In the genomic region with DNA sequence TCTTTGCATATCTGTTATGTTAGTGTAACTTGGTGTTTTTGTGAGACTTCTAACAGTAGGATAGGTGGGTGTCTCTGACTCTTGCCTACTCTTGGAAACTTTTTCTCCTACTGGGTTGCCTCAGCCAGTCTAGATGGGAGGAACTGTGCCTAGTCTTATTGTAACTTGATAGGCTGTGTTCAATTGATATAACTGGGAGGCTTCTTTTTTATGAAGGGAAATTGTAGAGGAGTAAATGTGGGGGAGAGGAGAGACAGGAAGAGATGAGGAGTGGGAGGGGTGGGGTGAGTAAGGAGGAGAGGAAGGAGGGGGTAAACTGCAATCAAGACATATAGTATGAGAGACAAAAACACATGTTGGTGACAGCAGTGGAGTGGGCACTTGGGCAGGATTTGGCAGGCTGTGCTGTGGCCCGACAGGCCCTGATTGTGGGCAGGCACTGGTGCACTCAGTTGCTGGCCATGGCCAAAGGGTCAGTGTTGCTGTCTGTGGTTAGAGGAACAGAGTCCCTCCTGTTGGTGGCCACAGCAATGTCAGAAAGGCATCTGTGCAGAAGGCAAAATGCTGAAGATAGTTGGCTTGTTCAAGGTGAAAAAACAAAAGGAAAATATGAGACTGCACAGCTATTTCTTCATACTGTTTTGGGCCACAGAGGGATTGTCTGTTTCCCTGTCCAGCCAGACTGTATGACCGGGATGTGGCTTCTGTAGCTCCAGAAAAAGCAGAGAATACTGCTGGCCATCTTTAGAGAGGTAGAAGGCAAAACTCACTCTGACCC, we compare ENCODE assay signal across 34 mouse cellular contexts. TPM values are rescaled to one million over a fixed set of nuclear protein-coding genes. Genes with fewer than 3 reads are reported as not detected.
DNase-seq lines count a peak whose midpoint lies in the region; ATAC-seq and TF ChIP-seq lines count a peak whose summit lies in the region.
"Had no signal": no experiment of that assay in that cellular context is flagged by ENCODE, and none has a peak within 500 bp of the region (broad histone marks: within the 10 kb centered on the region; RNA-seq: fewer than 3 reads in every experiment).

No protein-coding gene starts in this region.

- no peak overlapping the region for H3K4me3 ChIP-seq in kidney, embryonic 16.5 days (ENCODE audit: low read length)
- H3K4me3 ChIP-seq in hindbrain, postnatal 0 days (ENCODE audit: low read length): no peak overlapping the region
- H3K4me3 ChIP-seq: embryonic facial prominence, embryonic 12.5 days; erythroblast, embryonic 14.5 days; forebrain, embryonic 15.5 days; heart, embryonic 15.5 days; hindbrain, embryonic 15.5 days had no signal

- H3K27me3 ChIP-seq in kidney, embryonic 16.5 days (ENCODE audit: insufficient read depth, low read length): no peaks in the 10 kb centered on the region
- no peaks in the 10 kb centered on the region for H3K27me3 ChIP-seq in Patski
- H3K27me3 ChIP-seq in hindbrain, postnatal 0 days (ENCODE audit: insufficient read depth, low read length): no peaks in the 10 kb centered on the region
- H3K27me3 ChIP-seq: embryonic facial prominence, embryonic 12.5 days; forebrain, embryonic 15.5 days; heart, embryonic 15.5 days; hindbrain, embryonic 15.5 days had no signal

- peak overlapping the region; percentile 67; the same call in 1 of the 2 replicates for H3K27ac ChIP-seq in kidney, embryonic 16.5 days (ENCODE audit: low read length)
- no peak overlapping the region for H3K27ac ChIP-seq in hindbrain, postnatal 0 days
- H3K27ac ChIP-seq: embryonic facial prominence, embryonic 12.5 days; forebrain, embryonic 15.5 days; heart, embryonic 15.5 days; hindbrain, embryonic 15.5 days; stomach, postnatal 0 days had no signal

- H3K9ac ChIP-seq in kidney, embryonic 16.5 days (replicated peaks; ENCODE audit: low read length): no peak overlapping the region
- no peak overlapping the region for H3K9ac ChIP-seq in hindbrain, postnatal 0 days (replicated peaks; ENCODE audit: low read length)
- H3K9ac ChIP-seq: embryonic facial prominence, embryonic 12.5 days; forebrain, embryonic 15.5 days; heart, embryonic 15.5 days; hindbrain, embryonic 15.5 days had no signal

- H3K4me2 ChIP-seq in kidney, embryonic 16.5 days (replicated peaks; ENCODE audit: low read depth, low read length): no peak overlapping the region
- H3K4me2 ChIP-seq in hindbrain, postnatal 0 days (ENCODE audit: low read depth, low read length): no peak overlapping the region
- H3K4me2 ChIP-seq: embryonic facial prominence, embryonic 12.5 days; forebrain, embryonic 15.5 days; heart, embryonic 15.5 days; hindbrain, embryonic 15.5 days; midbrain, embryonic 11.5 days had no signal

- H3K36me3 ChIP-seq in kidney, embryonic 16.5 days (ENCODE audit: insufficient read depth, low read length): no peaks in the 10 kb centered on the region
- no peaks in the 10 kb centered on the region for H3K36me3 ChIP-seq in hindbrain, postnatal 0 days (ENCODE audit: insufficient read depth, low read length)
- H3K36me3 ChIP-seq: embryonic facial prominence, embryonic 12.5 days; forebrain, embryonic 15.5 days; heart, embryonic 15.5 days; hindbrain, embryonic 15.5 days had no signal

- DNase-seq in kidney, adult 18-20 months: no peak
- DNase-seq in 416B (ENCODE audit: low read depth) (peak; percentile 65), Patski (ENCODE audit: low read depth, low spot score) (no peak)
- DNase-seq in urinary bladder, adult 18-20 months (ENCODE audit: low spot score in 2 of 2): no peak
- no peak for DNase-seq in testis, postnatal 10 days (ENCODE audit: low spot score)
- no peak for DNase-seq in hindbrain, postnatal 0 days (ENCODE audit: low spot score)
- DNase-seq: adrenal gland, adult 8-10 months; cerebellum, adult 18-20 months; cerebellum, postnatal 25 days; gastrocnemius, postnatal 14 days; heart, postnatal 4 days; right cerebral cortex, postnatal 14 days had no signal

- 58% methylated on average over 2 of the region's 2 CpGs for WGBS in kidney, embryonic 16.5 days
- 59% methylated on average over 2 of the region's 2 CpGs for WGBS in hindbrain, postnatal 0 days

- ATAC-seq in kidney, embryonic 16.5 days (ENCODE audit: low FRiP score, low TSS enrichment): peak; percentile 83
- peak; percentile 5 for ATAC-seq in Patski
- ATAC-seq in inflammation-experienced regulatory T-cells, adult 6 months: peak; percentile 28
- ATAC-seq in hindbrain, postnatal 0 days: no peak
- ATAC-seq: forebrain, embryonic 15.5 days; intestine, embryonic 16.5 days had no signal

- no peaks in the 10 kb centered on the region for H3K9me3 ChIP-seq in kidney, embryonic 16.5 days (ENCODE audit: low read length)
- H3K9me3 ChIP-seq in hindbrain, postnatal 0 days (ENCODE audit: low read length): no peaks in the 10 kb centered on the region
- H3K9me3 ChIP-seq: embryonic facial prominence, embryonic 12.5 days; forebrain, embryonic 15.5 days; heart, embryonic 15.5 days; hindbrain, embryonic 15.5 days had no signal

- CTCF ChIA-PET in Patski (lab: Charles Lee): interaction anchor here (1.0 to 3.4 kb wide), 4 partner anchors 9 to 240 kb away, joined by 3 to 17 read pairs (median 3); partner anchors contain the start of gene 2210010C04Rik

- no peak for TF ChIP-seq CTCF in Patski (IDR thresholded peaks at IDR 0.05)
- no peak for TF ChIP-seq CTCF in hindbrain, postnatal 0 days (IDR thresholded peaks at IDR 0.05; ENCODE audit: low read depth)

- peaks cover 16% of the 10 kb centered on the region for H3K4me1 ChIP-seq in kidney, embryonic 16.5 days (ENCODE audit: insufficient read depth, low read length)
- no peaks in the 10 kb centered on the region for H3K4me1 ChIP-seq in hindbrain, postnatal 0 days (ENCODE audit: insufficient read depth, low read length)
- H3K4me1 ChIP-seq: embryonic facial prominence, embryonic 12.5 days; forebrain, embryonic 15.5 days; heart, embryonic 15.5 days; hindbrain, embryonic 15.5 days had no signal

- POLR2A ChIA-PET in Patski (lab: Charles Lee): no interaction called here

- in situ Hi-C loops in Patski (cut with MboI; ENCODE audit: low pct_unique_long_range_greater_than_20kb): no loop called here

RNA-seq across cellular contexts. Expression of gene 2210010C04Rik, which starts 9.2 kb away (rescaled TPM):
- not detected in 2 replicates for polyA plus RNA-seq in kidney, embryonic 16.5 days (2015; fragmentation: Nextera tagmentation; extraction: Ambion mirVana)
- polyA plus RNA-seq in Patski (2021): 0.09 TPM
- under 1 TPM; 0.26 to 0.33 (median 0.31) TPM for polyA plus RNA-seq in inflammation-experienced regulatory T-cells, adult 6 months (2017; shearing (Covaris generic))
- total RNA-seq in hindbrain, postnatal 0 days (2014; rRNA removed): not detected in 2 replicates
- polyA plus RNA-seq in hindbrain, postnatal 0 days (2015; fragmentation: Nextera tagmentation; extraction: Ambion mirVana): not detected in 2 replicates
- total RNA-seq: adrenal gland, adult 8-10 months; ES-E14; gastrocnemius, postnatal 14 days; heart, adult 18-20 months; heart, postnatal 4 days; layer of hippocampus, postnatal 10 days; left cerebral cortex, postnatal 10 days; midbrain, postnatal 0 days; neutrophil, adult 5-6 weeks had no signal
- polyA plus RNA-seq: embryonic facial prominence, embryonic 12.5 days; erythroblast, embryonic 14.5 days; forebrain, embryonic 15.5 days; heart, embryonic 15.5 days; hindbrain, embryonic 15.5 days; limb, embryonic 11.5 days; lung, embryonic 16.5 days; midbrain, embryonic 11.5 days; midbrain, postnatal 0 days had no signal

RNA-seq across cellular contexts. Expression of gene Gm2663, which starts 26.8 kb away (rescaled TPM):
- polyA plus RNA-seq in kidney, embryonic 16.5 days (2015; fragmentation: Nextera tagmentation; extraction: Ambion mirVana): not detected in 2 replicates
- not detected for polyA plus RNA-seq in Patski (2021)
- 1 to 10 TPM in 2 of 3 experiments, under 1 TPM in 1; 0.75 to 5.1 (median 3.6) TPM for polyA plus RNA-seq in inflammation-experienced regulatory T-cells, adult 6 months (2017; shearing (Covaris generic))
- not detected in 2 replicates for total RNA-seq in hindbrain, postnatal 0 days (2014; rRNA removed)
- not detected in 2 replicates for polyA plus RNA-seq in hindbrain, postnatal 0 days (2015; fragmentation: Nextera tagmentation; extraction: Ambion mirVana)
- total RNA-seq: adrenal gland, adult 8-10 months; ES-E14; gastrocnemius, postnatal 14 days; heart, adult 18-20 months; heart, postnatal 4 days; layer of hippocampus, postnatal 10 days; left cerebral cortex, postnatal 10 days; liver, adult 2 months; midbrain, postnatal 0 days; neutrophil, adult 5-6 weeks had no signal
- polyA plus RNA-seq: embryonic facial prominence, embryonic 12.5 days; erythroblast, embryonic 14.5 days; forebrain, embryonic 15.5 days; hindbrain, embryonic 15.5 days; large intestine, adult 2 months; limb, embryonic 11.5 days; liver, adult 2 months; liver, embryonic 16.5 days; lung, embryonic 16.5 days; midbrain, embryonic 11.5 days; urinary bladder, adult 2 months had no signal
